Mouse (Mus musculus): ENCODE measurements around the gene Wdr24.

DNA sequence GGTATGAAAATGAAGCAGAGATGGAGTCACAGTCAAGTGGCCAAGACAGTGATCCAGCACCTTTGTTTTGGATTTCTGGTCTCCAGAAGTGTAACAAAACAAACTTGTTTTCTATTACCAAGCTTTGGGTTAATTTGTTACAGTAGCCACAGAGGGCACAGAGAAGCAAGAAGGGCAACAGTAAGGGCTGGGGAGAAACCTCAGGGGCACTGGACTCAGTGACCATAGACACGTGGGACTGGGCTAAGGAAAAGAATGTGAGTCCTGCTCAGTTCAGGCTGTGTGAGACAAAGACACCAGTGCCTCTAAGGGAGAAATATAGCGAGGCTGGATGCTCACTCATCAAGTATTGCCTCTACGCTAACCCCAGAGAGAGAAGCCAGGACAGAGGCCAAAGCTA, 49.2 kb downstream of the Wdr24 start:
- TF ChIP-seq TAL1 (IDR thresholded peaks at IDR 0.05; ENCODE audit: low read length) = no peak
- TF ChIP-seq GATA1 (IDR thresholded peaks at IDR 0.05; ENCODE audit: low read length) = no peak
